Mouse (Mus musculus): ENCODE measurements around the gene Ppm1l.

The Ppm1l gene

DNA sequence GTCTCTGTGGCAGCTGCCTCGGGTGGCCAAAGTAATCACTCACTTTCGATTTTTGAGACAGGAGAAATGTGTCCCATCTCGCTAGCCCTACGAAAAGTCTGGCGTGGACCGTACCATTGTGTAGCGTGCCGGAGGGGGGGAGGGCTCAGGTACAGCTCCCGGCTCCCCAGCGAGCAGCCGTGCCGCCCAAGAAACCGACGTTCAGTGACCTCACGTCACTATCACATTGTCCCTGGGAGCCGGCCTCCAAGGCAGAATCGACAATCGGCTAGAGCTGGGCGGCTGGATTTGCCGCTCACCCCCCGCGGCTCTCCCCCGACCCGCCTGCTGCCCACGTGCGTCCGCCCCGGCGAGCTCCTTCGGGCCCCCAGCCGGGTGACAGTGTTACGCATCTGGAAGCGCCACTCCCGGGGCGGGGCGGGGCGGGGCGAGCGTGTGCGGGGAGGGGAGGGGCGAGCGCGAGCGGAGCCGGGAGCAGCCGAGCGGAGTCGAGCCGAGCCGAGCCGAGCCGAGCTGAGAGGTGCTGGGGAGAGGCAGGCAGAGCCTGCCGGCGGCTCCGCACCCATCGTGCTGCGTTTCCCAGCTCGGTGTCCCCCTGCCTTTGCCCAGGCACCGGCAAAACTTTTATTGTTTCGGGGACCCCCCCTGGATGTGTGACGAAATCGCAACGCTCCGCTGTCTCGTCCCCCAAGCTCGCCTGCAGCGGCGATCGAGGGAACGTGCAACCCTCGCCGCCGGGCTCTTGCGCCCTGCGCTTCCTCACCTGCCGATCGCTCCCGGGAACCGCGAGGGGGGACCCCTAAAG, at the start of gene Ppm1l:
TSS of gene Ppm1l (plus strand) at position 471 of the 805 bp plus-strand sequence.
- DNase-seq = peak; percentile 95

DNA sequence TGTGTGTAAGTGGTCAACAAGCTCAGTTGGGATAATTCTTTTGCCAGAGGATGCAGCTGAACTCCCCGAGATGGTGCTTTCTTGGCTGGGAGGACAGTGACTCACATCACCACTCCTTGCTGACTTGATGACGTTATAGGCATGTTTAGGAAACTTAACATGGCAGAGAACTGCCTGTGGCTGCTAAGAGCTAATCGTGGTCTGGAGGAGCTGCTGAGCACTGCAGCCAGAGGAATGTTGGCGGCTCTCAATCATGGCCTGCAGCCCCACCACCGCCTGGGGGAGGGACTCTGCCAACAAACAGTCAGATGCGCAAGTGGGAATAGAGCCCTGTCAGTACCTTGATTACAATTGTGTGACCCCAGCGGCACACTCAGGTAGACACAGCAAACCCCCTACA, 44.8 kb upstream of the Ppm1l start:
- no peak for DNase-seq

DNA sequence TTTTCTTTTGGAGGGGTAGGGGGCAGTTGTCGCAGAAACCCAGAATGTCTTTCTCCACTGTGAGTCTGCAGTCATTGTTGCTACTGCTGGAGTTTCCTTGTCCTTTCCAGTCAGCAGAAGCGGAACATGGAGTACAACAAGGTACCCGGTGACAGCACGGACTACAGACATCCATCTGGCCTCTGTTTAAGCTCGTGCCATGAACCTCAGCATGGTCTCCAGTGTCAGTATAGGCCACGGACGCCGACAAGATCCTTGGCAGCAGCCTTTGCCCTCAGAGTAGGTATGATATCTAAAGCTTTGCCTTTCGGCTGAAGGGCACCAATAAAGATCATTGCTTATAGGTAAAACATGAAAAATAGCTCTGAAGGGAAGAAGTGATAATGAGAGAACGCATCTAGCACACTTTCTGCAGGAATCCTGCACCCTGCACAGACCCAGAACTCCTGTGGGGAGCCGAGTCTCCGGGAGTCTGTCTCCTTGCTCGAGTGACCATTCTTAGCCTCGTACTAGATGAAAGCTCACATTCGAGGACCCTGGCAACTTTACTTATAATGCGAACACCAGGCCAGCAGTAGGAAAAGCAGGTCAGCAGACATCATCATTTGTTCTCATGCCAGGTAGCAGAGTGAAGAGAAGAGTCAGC, 42.5 kb upstream of the Ppm1l start:
- peak; percentile 38 for DNase-seq

DNA sequence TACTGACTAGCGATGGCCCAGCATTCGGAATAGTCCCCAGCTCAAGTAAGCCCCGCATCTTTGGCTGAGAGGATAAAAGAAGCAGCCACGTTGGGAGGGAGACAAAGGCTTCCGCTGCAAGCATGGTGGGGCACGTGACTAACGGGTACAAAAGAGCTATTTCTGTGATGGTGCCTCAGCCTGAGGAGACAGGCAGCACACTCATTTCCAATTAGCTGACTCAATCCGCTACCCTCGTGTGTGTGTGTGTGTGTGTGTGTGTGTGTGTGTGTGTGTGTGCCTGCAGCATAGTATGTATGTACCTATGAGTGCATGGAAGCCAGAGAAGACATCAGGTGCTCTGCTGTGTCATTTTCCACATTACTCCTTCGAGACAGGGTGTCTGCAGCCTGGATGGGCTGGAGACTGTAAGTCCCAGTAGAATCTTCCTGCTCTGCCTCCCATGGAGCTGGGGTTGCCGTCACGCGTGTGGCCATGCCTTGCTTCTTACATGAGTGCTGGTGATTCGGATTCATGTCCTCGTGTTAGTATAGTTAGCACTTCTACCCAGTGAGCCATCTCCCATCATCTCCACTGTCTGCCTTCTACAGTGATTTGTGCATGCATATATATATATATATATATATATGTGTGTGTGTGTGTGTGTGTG, 41.9 kb upstream of the Ppm1l start:
- DNase-seq = no peak

DNA sequence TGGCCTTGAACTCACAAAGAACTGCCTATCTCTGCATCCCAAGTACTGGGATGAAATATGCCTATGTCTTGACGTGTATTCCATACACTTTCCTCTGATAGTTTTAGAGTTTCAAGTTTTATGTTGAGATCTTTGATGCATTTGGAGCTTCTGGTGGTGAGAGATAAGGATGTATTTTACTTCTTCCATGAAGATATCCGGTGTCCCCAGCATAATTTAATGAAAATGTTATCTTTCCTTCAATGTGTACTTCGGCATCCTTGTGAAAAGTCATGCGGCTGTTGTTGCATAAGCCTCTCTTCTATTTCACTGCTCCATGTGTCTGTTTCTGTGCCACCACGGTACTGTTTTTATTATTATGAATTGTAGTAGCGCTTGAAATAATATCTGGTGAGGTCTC, 38.0 kb upstream of the Ppm1l start:
- DNase-seq = no peak

DNA sequence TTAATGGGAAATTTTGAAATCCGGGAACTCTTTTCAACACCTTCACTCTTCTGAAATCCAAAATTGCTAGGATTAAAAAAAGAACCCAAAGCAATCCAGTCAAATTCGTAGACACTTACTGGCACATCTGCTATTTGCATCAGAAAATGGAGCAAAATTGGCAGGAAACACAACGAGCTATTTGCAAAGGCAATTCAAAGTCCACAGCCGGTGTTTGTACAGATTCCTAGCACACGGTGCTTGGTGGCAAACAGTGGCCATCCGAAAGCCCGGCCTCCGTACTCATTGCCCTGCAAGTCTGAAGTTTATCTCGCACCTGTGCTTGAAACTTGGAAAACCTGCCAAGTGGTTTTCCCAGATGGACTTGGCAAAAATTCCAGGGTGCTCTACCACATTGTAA, 34.3 kb upstream of the Ppm1l start:
- no peak for DNase-seq

DNA sequence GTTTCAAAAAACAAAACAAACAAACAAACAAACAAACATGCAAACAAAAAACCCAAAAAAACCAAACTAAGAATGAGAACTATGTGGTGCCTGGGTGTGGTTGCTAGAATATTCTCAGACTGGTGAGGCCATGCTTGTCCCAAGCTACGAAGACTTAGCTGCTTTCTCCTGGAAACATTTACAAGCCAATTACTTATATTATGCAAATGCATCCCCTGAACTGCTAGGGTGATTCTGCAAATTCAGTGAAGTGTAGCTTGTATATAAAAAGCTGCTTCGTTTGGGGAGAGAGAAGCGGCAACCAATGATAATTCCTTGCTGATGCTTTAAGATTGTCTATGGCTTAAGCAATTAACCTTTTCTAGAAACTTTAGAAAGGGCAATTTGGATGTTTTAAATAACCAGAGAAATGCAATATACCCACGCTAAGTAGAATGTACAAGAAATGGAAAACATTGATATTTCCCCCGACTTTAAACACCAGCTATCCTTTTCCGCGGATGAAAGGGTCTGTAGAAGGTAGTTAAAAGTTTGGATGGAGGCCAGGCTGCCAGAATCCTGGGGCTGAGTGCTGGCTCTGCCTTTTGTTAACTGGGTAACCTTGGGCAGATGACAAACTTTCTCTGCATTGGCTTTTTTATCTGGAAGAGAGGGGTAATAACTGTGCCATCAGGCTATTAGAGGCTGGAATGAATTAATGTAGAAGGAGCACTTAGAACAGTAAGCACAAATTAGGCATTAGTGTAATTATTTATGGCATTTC, 33.4 kb upstream of the Ppm1l start:
- DNase-seq = no peak

DNA sequence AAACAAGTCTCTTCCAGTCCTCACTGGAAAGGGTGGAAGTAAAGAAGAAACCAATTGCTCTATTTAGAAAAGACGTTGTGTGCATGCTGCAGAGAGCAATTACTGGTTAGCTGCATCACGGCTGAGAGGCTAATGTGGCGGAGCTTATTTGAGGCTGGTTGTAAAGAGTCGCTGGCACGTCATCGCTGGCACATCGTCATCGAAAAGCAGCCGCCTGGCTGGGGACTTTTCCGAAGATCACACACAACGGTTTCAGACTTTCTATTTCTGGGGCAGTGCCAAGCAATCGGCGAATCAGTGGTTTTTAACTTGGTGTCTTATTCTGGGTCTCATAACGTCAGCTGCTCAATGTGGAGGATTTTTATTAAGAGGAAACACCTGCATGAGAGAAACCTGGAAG, 26.8 kb upstream of the Ppm1l start:
- peak; percentile 3 for DNase-seq

DNA sequence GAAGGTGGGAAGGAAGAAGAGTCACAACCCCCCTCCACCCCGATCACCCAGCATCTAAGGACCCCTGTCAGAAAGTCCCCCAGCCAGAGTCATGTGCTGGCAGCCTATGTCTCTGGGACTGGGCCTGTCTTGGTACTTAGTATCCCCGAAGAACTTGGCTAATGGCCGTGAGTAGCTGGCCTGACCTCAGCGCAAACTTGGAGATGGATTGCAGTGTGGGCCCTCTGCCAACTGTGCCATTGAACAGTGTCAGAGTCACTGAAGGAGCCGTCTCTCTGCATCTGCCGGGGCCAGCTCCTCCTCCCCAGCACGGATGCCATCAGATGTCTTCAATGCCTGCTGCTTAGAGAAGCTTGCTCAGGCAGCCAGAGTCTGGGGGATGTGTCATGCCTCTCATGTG, 26.4 kb upstream of the Ppm1l start:
- peak; percentile 19 for DNase-seq

DNA sequence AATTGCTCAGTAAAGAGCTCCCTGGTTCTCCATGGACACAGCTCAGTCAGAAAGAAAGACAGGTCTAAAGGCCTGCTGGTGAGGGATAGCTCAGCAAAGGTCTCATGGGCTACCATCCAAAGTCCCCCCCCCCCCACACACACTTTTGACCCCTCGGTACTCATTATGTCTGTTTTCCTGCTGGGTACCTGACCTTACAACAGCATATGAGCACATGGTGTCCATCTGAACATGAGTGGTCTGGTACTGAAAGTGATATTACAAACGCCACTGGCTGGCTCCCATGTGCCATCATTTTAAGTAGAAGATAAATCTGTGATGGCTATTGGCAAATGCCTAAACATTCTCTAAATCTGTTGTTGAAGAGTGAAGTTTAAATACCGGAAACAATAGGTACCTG, 25.8 kb upstream of the Ppm1l start:
- DNase-seq = no peak

DNA sequence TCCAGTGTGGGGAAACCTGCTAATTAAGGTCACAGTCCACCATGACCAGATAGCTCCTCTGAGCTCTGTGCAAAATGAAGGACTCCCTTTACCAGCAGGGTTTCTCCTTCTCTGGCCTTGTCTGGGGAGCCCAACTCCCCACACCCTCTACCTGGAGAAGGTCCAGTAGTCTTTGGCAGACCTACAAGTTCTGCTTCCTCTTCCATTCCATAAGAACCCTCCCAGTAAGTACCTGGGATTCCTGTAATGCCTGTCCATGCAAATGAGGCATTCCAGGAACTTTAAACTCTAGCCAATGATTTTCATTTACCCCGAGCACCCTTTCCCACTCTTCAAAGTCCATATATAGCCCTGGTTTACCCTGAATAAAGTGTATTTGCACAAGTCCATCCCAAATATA, 24.0 kb upstream of the Ppm1l start:
- DNase-seq = no peak

DNA sequence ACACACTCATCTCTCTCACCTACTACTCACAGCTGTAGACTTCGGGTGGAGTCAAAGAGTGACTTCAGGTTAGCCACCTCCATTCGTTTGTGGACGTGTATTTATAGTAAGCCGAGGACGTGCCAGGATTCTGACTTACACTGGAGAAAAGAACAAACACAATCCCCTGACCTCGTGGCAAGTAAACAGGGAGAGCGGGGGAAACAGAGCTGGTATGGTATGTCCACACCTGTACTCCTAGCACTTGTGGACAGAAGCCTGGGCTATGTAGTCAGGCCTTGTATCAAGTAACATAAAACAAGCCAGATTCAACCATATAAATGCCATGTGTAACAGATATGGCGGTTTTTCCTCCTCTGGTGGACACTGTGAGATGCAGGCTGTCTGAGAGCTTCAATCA, 20.4 kb upstream of the Ppm1l start:
- no peak for DNase-seq

DNA sequence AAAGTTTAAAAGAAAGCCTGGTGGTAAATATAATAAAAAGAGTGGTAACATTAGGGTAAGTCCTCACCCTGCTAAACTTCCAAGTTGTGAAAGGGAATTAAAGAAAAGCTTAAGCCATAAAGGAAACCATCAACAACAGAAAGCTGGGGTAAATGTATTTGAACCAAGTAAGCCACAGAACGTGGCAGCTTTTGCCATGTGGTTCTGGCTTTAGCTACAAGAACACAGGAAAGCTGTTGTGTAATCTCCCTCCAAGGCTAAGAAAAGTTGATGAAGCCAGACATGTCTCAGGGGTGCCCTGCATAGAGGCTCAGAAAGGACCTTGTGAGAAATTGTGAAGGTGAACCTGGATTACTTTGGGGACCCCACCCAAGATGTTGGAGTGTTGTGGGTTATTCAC, 16.5 kb upstream of the Ppm1l start:
- no peak for DNase-seq

DNA sequence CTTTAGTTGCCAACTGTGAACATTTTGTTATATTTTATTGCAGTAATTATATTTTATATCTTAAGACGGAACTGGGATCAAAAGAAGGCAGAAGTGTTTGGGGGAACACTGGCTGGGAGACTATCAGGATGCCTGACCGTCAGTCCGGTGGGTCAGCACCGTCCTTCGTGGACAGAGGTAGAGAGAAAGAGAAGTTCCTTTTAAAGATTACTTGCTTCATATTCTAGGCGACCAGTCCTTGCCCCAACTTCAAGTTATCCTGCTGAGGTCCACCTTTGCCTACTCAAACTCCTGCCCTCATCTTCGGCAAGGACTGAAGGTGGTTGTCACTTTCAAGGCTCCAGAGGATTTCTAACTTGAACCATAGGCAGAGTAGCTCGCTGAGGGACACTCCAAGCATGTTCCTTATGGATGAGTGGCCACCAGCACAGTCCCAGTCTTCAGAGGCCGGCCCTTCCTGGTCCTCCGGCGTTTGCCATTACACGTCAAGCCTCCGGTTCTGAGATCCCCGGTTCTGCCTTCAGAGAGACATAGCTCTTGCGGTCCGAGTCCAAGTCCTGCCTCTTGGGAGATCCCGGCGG, 761 bp upstream of the Ppm1l start:
- DNase-seq = no peak

DNA sequence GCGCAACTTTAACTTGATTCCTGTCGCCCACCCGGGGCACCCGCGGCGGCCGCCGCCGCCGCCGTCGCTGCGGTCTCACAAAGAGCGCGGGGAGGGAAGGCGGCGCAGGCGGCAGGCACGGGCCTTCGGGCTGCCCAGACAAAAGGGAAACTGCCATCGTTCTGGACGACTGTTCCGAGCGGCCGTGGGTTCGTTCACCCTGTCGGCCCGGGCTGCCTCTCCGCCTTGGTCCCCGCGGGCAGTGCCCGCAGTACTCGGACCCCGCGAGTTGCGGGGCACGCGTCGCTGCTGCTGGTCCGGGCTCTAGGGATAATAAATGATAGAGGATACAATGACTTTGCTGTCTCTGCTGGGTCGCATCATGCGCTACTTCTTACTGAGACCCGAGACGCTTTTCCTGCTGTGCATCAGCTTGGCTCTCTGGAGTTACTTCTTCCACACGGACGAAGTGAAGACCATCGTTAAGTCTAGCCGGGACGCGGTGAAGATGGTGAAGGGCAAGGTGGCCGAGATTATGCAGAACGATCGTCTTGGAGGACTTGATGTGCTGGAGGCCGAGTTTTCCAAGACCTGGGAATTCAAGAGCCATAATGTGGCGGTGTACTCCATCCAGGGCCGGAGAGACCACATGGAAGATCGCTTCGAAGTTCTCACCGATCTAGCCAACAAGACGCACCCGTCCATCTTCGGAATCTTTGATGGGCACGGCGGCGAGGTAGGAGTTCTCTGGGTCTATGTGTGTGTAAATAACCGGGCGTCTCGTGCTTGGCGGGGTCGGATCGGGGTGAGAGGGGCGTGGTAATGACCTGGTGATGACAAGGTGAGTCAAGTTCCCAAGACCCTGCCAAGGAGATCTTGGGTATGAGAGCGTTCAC, 827 bp downstream of the Ppm1l start:
- DNase-seq = peak; percentile 41

DNA sequence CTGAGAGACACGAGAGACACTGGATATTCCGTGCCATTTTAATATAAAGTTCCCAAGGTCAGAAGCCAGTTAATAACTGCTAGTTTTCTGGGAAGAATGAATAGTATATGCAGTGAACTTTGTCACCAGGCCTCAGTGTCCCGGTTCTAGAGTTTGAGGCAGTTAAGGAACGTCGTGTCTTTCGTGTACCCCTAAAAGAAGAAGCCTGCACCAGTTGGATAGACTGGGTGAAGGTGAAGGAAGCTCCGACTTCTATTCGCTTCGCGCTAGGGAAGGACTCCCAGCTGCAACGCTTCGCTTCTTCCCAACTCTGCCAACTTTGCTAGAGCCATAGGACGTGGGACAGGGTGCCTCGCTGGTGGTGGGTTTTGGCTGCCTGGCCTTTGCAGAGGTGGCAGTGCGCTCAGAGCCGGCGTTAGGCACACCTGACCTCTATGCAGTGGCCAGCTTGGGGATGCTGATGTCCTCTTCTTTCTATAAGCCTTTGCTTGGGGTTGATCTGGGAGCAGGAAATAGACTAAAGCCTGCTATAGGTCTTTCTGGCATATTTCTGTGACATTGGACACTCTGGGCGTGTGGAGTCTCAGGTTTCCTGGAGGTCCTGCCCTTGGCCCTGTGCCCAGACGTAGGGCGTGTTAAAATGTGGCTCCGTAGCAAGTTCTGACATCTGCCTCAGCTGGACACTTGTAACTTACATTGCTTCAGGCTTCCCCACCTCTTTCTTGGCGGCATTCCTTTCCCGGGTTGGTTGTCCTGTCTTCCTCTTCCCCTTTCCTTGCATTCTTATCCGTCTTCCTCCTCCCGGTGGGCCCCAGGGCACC, 1.7 kb downstream of the Ppm1l start:
- DNase-seq = no peak

DNA sequence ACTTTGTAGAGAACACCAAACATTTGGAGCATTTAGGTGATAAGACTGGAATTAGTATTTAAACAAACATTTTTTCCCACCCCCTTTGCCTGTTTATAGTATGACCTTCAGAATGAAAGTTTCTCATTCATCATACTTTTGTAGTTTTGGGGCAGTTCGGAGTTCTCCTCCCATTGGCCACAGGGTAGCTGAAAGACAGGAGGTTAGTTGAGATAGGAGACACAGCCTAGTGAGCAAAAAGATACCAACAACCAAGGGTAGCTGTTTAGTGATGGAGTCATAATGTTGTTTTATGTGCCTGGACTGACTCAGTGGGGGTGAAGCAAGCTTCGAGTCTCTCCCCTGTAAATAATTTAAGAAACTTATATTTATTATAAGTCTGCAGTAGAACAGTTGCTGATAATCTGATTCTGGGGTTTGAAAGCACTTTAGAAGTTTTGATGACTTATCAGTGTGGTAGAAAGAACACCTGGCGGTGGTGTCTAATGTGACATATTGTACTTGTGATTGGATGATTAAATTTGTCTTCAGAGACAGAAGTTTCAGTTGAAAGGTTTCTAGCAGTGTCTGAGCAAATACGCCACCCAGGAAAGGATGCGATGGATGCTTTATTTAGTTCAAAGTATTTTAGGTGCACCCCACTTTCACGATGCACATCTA, 2.5 kb downstream of the Ppm1l start:
- DNase-seq = no peak

DNA sequence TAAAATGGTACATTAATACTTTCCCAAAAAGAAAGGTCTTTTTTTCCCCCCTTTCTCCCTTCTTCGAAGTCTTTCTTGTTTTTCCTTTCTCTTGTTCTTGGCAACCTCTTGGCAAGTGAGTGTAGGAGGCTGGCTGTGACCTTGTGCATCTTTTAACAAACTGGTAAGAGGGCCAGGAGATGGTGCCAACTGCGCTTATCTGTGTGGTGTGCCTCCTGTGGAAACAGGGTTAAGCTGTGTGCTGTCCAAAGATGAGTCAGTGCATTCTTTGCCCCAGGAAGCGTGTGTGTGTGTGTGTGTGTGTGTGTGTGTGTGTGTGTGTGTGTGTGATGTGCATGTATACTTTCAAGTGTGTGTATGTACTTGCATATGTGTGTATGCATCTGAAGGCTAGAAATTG, 7.3 kb downstream of the Ppm1l start:
- DNase-seq = no peak

DNA sequence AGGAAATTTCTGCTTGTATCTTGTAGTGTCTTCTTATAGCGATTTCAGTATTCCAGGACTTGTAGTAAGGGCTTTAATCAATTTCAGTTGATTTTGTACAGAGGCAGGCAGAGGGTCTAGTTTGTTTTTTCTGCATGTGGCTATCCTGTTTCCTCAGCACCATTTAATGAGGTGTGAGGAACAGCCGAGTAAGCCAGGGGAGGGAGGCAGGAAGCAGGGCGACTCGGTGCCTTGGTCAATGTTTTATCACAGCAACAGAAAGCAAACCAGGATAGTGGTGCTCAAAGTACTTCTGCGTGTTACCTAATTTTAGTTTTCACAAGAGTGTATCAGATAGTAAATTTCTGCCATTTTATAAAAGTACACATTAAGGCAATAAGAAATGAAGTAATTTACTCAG, 13.2 kb downstream of the Ppm1l start:
- DNase-seq = no peak

DNA sequence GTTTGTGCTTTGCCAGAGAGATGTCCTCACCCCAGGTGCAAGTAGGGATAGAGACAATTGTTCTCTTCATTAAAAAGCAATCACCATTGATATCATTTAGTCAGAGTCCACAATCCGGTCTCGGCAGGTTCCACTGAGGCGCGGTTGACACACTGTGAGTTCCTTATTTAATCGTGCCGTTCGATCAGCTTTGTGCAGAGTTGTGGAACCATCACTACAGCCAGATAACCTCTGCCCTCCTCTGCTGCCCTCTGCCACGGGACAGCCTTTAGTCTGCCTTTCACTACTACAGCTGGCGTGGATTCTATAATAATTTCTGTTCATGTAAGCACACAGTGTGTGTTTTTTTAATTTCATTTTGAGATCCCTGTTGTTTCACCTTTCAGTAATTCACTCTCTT, 17.2 kb downstream of the Ppm1l start:
- no peak for DNase-seq

DNA sequence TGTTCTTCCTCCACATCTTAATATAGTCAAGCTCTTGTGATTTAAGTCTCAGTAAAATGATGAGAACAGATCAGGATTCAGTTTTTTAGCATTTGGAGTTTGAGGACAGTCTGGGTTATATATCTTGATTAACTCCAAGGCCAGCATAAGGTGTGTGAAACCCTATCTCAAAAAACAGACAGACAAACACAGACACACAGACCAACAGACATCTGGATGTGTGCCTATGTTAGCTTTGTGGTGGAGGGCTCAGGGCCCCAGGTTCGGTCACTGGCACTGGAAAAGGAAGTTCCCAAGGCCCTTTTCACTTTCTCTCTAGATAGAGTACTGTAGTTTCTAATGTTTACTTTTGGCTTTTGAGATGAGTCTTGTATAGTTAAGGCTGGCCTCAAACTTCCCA, 23.8 kb downstream of the Ppm1l start:
- DNase-seq = no peak
